Mouse (Mus musculus) embryo, embryonic 11 days (tissue): ENCODE results near the gene Mettl9.

Experiments used
- DNase-seq: peaks from one replicate; pipeline ENCODE4 v3.0.0-alpha.2; 2015

Gene Mettl9

GRCm38 (mm10) chr7:121045671-121046453, 11.6 kb downstream of the Mettl9 start:
- DNase-seq, result no peak

GRCm38 (mm10) chr7:121047624-121048023, 13.4 kb downstream of the Mettl9 start:
- DNase-seq, result no peak

- DNase-seq, result no peak
Measured at GRCm38 (mm10) chr7:121053071-121053470, 18.8 kb downstream of the Mettl9 start.

GRCm38 (mm10) chr7:121059477-121060218, 25.4 kb downstream of the Mettl9 start:
- no peak for DNase-seq

GRCm38 (mm10) chr7:121064309-121064708, 30.1 kb downstream of the Mettl9 start:
- DNase-seq, result no peak

- no peak for DNase-seq
Measured at GRCm38 (mm10) chr7:121071276-121071675, 37.0 kb downstream of the Mettl9 start.

- no peak for DNase-seq
Measured at GRCm38 (mm10) chr7:121072506-121072905, 38.3 kb downstream of the Mettl9 start.

- no peak for DNase-seq
Measured at GRCm38 (mm10) chr7:121074281-121074680, 40.0 kb downstream of the Mettl9 start, which contains the start of gene Igsf6. Gene Igsf6, minus strand, starts transcription at chr7:121074572.

GRCm38 (mm10) chr7:121074801-121075400, 40.7 kb downstream of the Mettl9 start:
- no peak for DNase-seq

- DNase-seq, result no peak
Measured at GRCm38 (mm10) chr7:121075416-121075815, 41.2 kb downstream of the Mettl9 start.

GRCm38 (mm10) chr7:121077311-121077710, 43.1 kb downstream of the Mettl9 start:
- DNase-seq, result no peak

- peak; percentile 79 for DNase-seq
Measured at GRCm38 (mm10) chr7:121077829-121078228, 43.6 kb downstream of the Mettl9 start.

GRCm38 (mm10) chr7:121081350-121081749, 47.1 kb downstream of the Mettl9 start, which contains the start of gene Otoa:
Gene Otoa, plus strand, starts transcription at chr7:121081650.
- no peak for DNase-seq

- no peak for DNase-seq
Measured at GRCm38 (mm10) chr7:121081816-121082215, 47.6 kb downstream of the Mettl9 start.

GRCm38 (mm10) chr7:121082949-121083513, 48.8 kb downstream of the Mettl9 start:
- no peak for DNase-seq

GRCm38 (mm10) chr7:121084840-121085453, 50.7 kb downstream of the Mettl9 start:
- DNase-seq, result no peak

- DNase-seq, result peak; percentile 31
Measured at GRCm38 (mm10) chr7:121085500-121085899, 51.3 kb downstream of the Mettl9 start.

- no peak for DNase-seq
Measured at GRCm38 (mm10) chr7:121088745-121089144, 54.5 kb downstream of the Mettl9 start.

- no peak for DNase-seq
Measured at GRCm38 (mm10) chr7:121090748-121091147, 56.5 kb downstream of the Mettl9 start.

- DNase-seq, result no peak
Measured at GRCm38 (mm10) chr7:121093026-121093425, 58.8 kb downstream of the Mettl9 start.

- no peak for DNase-seq
Measured at GRCm38 (mm10) chr7:121098614-121099389, 64.6 kb downstream of the Mettl9 start.

GRCm38 (mm10) chr7:121107851-121108250, 73.6 kb downstream of the Mettl9 start:
- DNase-seq, result no peak
